Mouse (Mus musculus) lung, embryonic 16.5 days (tissue): ENCODE measurements around the gene Tha1. TPM values are rescaled to one million over a fixed set of nuclear protein-coding genes. Genes with fewer than 3 reads are reported as not detected.

ENCODE experiments used
- polyA plus RNA-seq: library from polyadenylated mRNA; unstranded; fragments of >200 nt; fragmentation: Nextera tagmentation; extraction: Ambion mirVana; gene quantifications from 2 replicates; pipeline ENCODE4 v1.2.1, GENCODE M21; 2015

Gene Tha1
- polyA plus RNA-seq, 1 experiment from 2014 or later: 4.6 TPM

Other genes with a start within 250 kb of the Tha1 start
- 8.6 and 9.3 TPM in 2 replicates for gene Tnrc6c, start 219.2 kb downstream of the Tha1 start, polyA plus RNA-seq
- 3.0 and 4.0 TPM in 2 replicates for gene Tmc8, start 91.4 kb downstream of the Tha1 start, polyA plus RNA-seq
- gene Tmc6, start 91.3 kb downstream of the Tha1 start, polyA plus RNA-seq: 23.6 and 26.0 TPM in 2 replicates
- 0.14 and 1.4 TPM in 2 replicates for gene 6030468B19Rik, start 75.8 kb downstream of the Tha1 start, polyA plus RNA-seq
- 0.13 and 0.14 TPM in 2 replicates for gene Gm20708, start 63.8 kb downstream of the Tha1 start, polyA plus RNA-seq
- 79.5 and 87.7 TPM in 2 replicates for gene Syngr2, start 63.8 kb downstream of the Tha1 start, polyA plus RNA-seq
- 4.9 and 5.4 TPM in 2 replicates for gene Afmid, start 47.6 kb downstream of the Tha1 start, polyA plus RNA-seq
- gene Tk1, start 47.4 kb downstream of the Tha1 start, polyA plus RNA-seq: 130 and 131 TPM in 2 replicates
- 312 and 336 TPM in 2 replicates for gene Birc5, start 24.2 kb downstream of the Tha1 start, polyA plus RNA-seq
- gene Tmem235, start 12.7 kb downstream of the Tha1 start, polyA plus RNA-seq: not detected in 2 replicates
- 12.5 and 13.2 TPM in 2 replicates for gene Socs3, start 96.6 kb upstream of the Tha1 start, polyA plus RNA-seq
- 41.8 and 44.8 TPM in 2 replicates for gene Pgs1, start 112.8 kb upstream of the Tha1 start, polyA plus RNA-seq